Mouse (Mus musculus) bone marrow, adult 2 months (tissue): ENCODE results near the gene Pip4k2a. TPM values are rescaled to one million over a fixed set of nuclear protein-coding genes. Genes with fewer than 3 reads are reported as not detected.

Experiments used
- H3K27ac ChIP-seq: fragments of 200-500 bp; 2 replicates; pipeline ENCODE4 v1.5.1; 2012; ENCODE audit warnings: low read depth, mild to moderate bottlenecking, control low read depth, inconsistent platforms, low read length; ENCODE audit not compliant: control insufficient read depth, poor library complexity, insufficient read depth
- H3K4me1 ChIP-seq: fragments of 200-500 bp; 2 replicates; pipeline ENCODE4 v1.6.1; 2011; ENCODE audit warnings: low read length; ENCODE audit not compliant: control insufficient read depth, insufficient read depth
- H3K4me3 ChIP-seq: fragments of 200-500 bp; replicated peaks from 2 replicates; pipeline ENCODE3; 2011; ENCODE audit warnings: mild to moderate bottlenecking, low read depth, low read length, control low read depth; ENCODE audit not compliant: control insufficient read depth
- CTCF ChIP-seq: fragments of 200-500 bp; IDR thresholded peaks from 2 replicates; pipeline ENCODE4 v1.5.1; 2011; ENCODE audit warnings: low read length, control low read depth; ENCODE audit not compliant: control insufficient read depth, insufficient read depth
- POLR2A ChIP-seq: fragments of 200-500 bp; IDR thresholded peaks from 2 replicates; pipeline ENCODE4 v1.6.1; 2011; ENCODE audit warnings: low read depth, mild to moderate bottlenecking, control low read depth, low read length, borderline replicate concordance; ENCODE audit not compliant: control insufficient read depth
- WGBS: fragments of 180-500 bp; shearing (Covaris S2); methylation state at CpG from one replicate; pipeline ENCODE4 v1.1.7; 2018; 5-methylcytosine and 5-hydroxymethylcytosine counted together
- polyA plus RNA-seq: library from polyadenylated mRNA; stranded (reverse); fragments of >200 nt; gene quantifications from 2 replicates; pipeline ENCODE4 v1.2.4, GENCODE M21; 2011; ENCODE audit warnings: low replicate concordance; ENCODE audit not compliant: missing spikeins, insufficient read depth, insufficient read length

Pip4k2a gene
- polyA plus RNA-seq, 1 experiment, result 46.7 TPM

GRCm38 (mm10) chr2:18936446-18936845, 61.5 kb downstream of the Pip4k2a start:
- 51% methylated on average over 7 of the region's 7 CpGs for WGBS
- H3K4me1 ChIP-seq, result peaks cover 12% of the 10 kb centered on the region
- peak; percentile 13; the same call in 1 of the 2 replicates for TF ChIP-seq CTCF
- no peak for TF ChIP-seq POLR2A

GRCm38 (mm10) chr2:18935581-18936027, 62.3 kb downstream of the Pip4k2a start:
- no peak overlapping the region for H3K27ac ChIP-seq
- H3K4me1 ChIP-seq, result peaks cover 12% of the 10 kb centered on the region
- TF ChIP-seq CTCF (no peak), POLR2A (no peak)
- no peak overlapping the region for H3K4me3 ChIP-seq
- 57% methylated on average over 2 of the region's 2 CpGs for WGBS

More at GRCm38 (mm10) chr2:18936446-18936845, 61.5 kb downstream of the Pip4k2a start:
- Histone ChIP-seq H3K27ac (0 out of 2 replicates have a peak overlapping the region, but pooled peaks have one; percentile 6), H3K4me3 (no peak overlapping the region)

DNA sequence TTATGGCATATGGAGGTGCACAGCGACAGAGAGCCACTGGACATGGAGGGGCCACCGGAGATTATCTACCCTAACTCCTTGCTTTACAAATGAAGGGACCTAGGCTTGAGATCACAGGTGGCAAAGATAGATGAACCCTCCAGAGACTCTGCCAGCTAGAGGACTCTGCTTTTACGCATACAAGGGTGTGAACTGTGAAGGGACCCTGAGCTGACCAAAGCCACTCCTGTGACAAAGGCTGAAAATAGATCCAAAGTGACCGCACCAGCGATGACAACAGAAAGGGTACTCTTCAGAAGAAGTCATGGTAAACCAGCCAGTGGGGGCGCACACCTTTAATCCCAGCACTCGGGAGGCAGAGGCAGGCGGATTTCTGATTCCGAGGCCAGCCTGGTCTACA, 63.8 kb downstream of the Pip4k2a start:
- TF ChIP-seq POLR2A, result no peak
- no peak for TF ChIP-seq CTCF
- 90% methylated on average over 9 of the region's 9 CpGs for WGBS
- no peak overlapping the region for H3K27ac ChIP-seq
- H3K4me3 ChIP-seq, result no peak overlapping the region
- H3K4me1 ChIP-seq, result peaks cover 12% of the 10 kb centered on the region

- WGBS, result 91% methylated on average over 7 of the region's 7 CpGs
- TF ChIP-seq CTCF, result no peak
- no peak for TF ChIP-seq POLR2A
- Histone ChIP-seq H3K4me3 (no peak overlapping the region), H3K27ac (no peak overlapping the region), H3K4me1 (peaks cover 12% of the 10 kb centered on the region)
These were observed 64.5 kb downstream of the Pip4k2a start for GRCm38 (mm10) chr2:18933418-18933817.

- H3K4me1 ChIP-seq, result peaks cover 3% of the 10 kb centered on the region; the same call in 1 of the 2 replicates
- 88% methylated on average over 13 of the region's 13 CpGs for WGBS
- H3K4me3 ChIP-seq, result no peak overlapping the region
- TF ChIP-seq CTCF (no peak), POLR2A (no peak)
- H3K27ac ChIP-seq, result no peak overlapping the region
These were observed 67.4 kb downstream of the Pip4k2a start for GRCm38 (mm10) chr2:18930318-18931060.

DNA sequence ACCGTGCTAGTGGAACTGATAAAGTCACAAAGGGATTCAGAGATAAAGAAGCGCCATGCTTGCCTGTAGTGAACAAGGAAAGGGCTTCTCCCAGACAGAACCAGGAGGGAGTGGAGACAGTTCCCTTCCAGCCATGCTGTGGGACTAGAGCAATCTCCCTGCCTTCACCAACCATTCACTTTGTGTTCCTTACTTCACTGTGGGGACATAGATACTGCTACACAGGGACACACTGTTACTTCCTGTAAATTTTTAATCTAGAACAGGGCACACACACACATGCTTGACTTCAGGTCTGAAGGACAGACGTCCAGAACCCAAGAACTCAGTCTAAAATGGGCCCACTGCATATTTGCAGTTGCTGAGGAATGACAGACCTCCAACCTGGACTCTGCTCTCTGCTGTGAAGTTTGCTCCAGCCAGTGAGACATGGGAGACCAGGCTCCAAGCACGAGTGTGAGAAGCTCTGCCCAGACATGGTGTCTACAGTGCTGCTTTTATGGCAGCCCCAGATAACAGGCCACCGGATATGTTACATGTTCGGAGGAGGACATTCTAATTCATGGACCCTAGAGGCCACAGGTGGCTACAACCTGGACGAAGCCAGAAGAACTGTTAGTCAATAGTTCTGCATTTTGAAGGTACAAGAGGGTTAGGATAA, 69.2 kb downstream of the Pip4k2a start:
- TF ChIP-seq CTCF (no peak), POLR2A (no peak)
- H3K4me1 ChIP-seq, result peaks cover 3% of the 10 kb centered on the region; the same call in 1 of the 2 replicates
- no peak overlapping the region for H3K27ac ChIP-seq
- WGBS, result 61% methylated on average over 7 of the region's 7 CpGs
- no peak overlapping the region for H3K4me3 ChIP-seq

DNA sequence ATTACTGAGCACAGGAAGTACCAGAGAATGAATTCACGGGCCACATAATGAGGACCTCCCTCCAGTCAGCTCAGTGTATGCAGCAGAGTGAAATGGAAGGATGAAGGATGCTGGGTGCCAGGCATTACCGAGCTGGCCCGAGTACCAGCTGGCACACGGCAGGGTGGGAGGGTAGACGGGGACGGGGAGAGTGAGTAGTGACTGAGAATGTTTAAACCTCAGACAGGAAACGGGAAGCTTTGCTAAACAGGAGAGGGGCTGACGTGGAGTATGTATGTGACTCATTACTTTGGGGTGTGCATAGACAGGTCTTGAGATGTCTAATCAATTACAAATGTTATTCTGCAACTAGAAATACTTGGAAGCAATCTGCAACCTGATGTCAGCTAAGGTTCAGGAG, 69.7 kb downstream of the Pip4k2a start:
- Histone ChIP-seq H3K4me1 (peaks cover 3% of the 10 kb centered on the region; the same call in 1 of the 2 replicates), H3K27ac (no peak overlapping the region), H3K4me3 (no peak overlapping the region)
- 36% methylated on average over 8 of the region's 8 CpGs for WGBS
- TF ChIP-seq POLR2A, result no peak
- no peak for TF ChIP-seq CTCF
